Mouse (Mus musculus) MEL (cell line): ENCODE measurements at regions not wholly inside any gene's neighbourhood (a gene's known extent, or its start where the extent isn't known, plus 50 kb on each side); places are given as distances from the start of the nearest gene placed in this dataset.

ENCODE experiments used
- DNase-seq: peaks from one replicate; pipeline ENCODE4 v3.0.0; 2011; ENCODE audit warnings: low read depth, low spot score
- H3K27ac ChIP-seq: 2 replicates; pipeline ENCODE4 v1.5.1; 2012; ENCODE audit warnings: low read depth, mild to moderate bottlenecking, control low read depth, low read length, moderate library complexity; ENCODE audit not compliant: control insufficient read depth
- H3K27me3 ChIP-seq, 2 experiments: fragments of 150-350 bp in 1 of 2; sonication (generic) in 1 of 2; 2 replicates each; pipeline ENCODE4 v1.6.1; 2012; ENCODE audit warnings: low read length in 2 of 2, mild to moderate bottlenecking in 2 of 2, improper control_type of control experiment in 1 of 2, moderate library complexity in 1 of 2; ENCODE audit not compliant: insufficient read depth in 2 of 2, control insufficient read depth in 1 of 2
- H3K36me3 ChIP-seq, 2 experiments: 2 replicates each; pipeline ENCODE4 v1.6.1; 2012 to 2014; ENCODE audit warnings: low read length in 2 of 2, improper control_type of control experiment in 1 of 2, inconsistent platforms in 1 of 2, mild to moderate bottlenecking in 1 of 2; ENCODE audit not compliant: insufficient read depth in 2 of 2, control insufficient read depth in 1 of 2
- H3K4me1 ChIP-seq, 2 experiments: fragments of 150-350 bp in 1 of 2; sonication (generic) in 1 of 2; 2 replicates each; pipeline ENCODE4 v1.6.1; 2012; ENCODE audit warnings: low read length in 2 of 2, improper control_type of control experiment in 1 of 2, mild to moderate bottlenecking in 1 of 2; ENCODE audit not compliant: insufficient read depth in 2 of 2, control insufficient read depth in 1 of 2
- H3K4me3 ChIP-seq, 2 experiments: fragments of 150-350 bp in 1 of 2; sonication (generic) in 1 of 2; 2 replicates each; pipeline ENCODE4 v1.5.1; 2012; ENCODE audit warnings: low read depth in 2 of 2, low read length in 2 of 2, mild to moderate bottlenecking in 2 of 2, moderate library complexity in 2 of 2, control low read depth in 1 of 2, improper control_type of control experiment in 1 of 2; ENCODE audit not compliant: control insufficient read depth in 1 of 2, insufficient read depth in 1 of 2
- H3K79me2 ChIP-seq: 2 replicates; pipeline ENCODE4 v1.6.1; 2012; ENCODE audit warnings: mild to moderate bottlenecking, low read length, moderate library complexity; ENCODE audit not compliant: control insufficient read depth, poor library complexity, insufficient read depth
- H3K9ac ChIP-seq: 2 replicates; pipeline ENCODE4 v1.6.1; 2012; ENCODE audit warnings: low read depth, mild to moderate bottlenecking, control low read depth, low read length, moderate library complexity; ENCODE audit not compliant: control insufficient read depth, poor library complexity, severe bottlenecking
- H3K9me3 ChIP-seq: fragments of 150-350 bp; sonication (generic); replicated peaks from 2 replicates; pipeline ENCODE4 v1.6.1; 2012; ENCODE audit warnings: mild to moderate bottlenecking, low read length, improper control_type of control experiment, moderate library complexity; ENCODE audit not compliant: insufficient read depth
- BHLHE40 ChIP-seq: IDR thresholded peaks from 2 replicates; pipeline ENCODE4 v1.6.1; 2012; ENCODE audit warnings: low read depth, mild to moderate bottlenecking, inconsistent platforms, low read length, improper control_type of control experiment, borderline replicate concordance
- CHD1 ChIP-seq: IDR thresholded peaks from 2 replicates; pipeline ENCODE4 v1.6.1; 2012; ENCODE audit warnings: low read depth, mild to moderate bottlenecking, inconsistent platforms, low read length, improper control_type of control experiment
- CTCF ChIP-seq, 3 experiments: IDR thresholded peaks in 2 of 3; conservative IDR thresholded peaks in 1 of 3; 2 replicates each; pipeline ENCODE4 v1.5.1; 2011 to 2012; ENCODE audit warnings: low read length in 3 of 3, low read depth in 2 of 3, mild to moderate bottlenecking in 2 of 3, improper control_type of control experiment in 1 of 3, inconsistent platforms in 1 of 3, mixed read lengths in 1 of 3, moderate library complexity in 1 of 3; ENCODE audit not compliant: control insufficient read depth in 1 of 3, insufficient read depth in 1 of 3, poor library complexity in 1 of 3, severe bottlenecking in 1 of 3
- E2F4 ChIP-seq: IDR thresholded peaks from 2 replicates; pipeline ENCODE4 v1.6.1; 2011; ENCODE audit warnings: low read depth, low read length, improper control_type of control experiment, borderline replicate concordance
- GABPA ChIP-seq: IDR thresholded peaks from 2 replicates; pipeline ENCODE4 v1.6.1; 2012; ENCODE audit warnings: low read depth, mild to moderate bottlenecking, inconsistent platforms, low read length, improper control_type of control experiment, moderate library complexity
- HCFC1 ChIP-seq: IDR thresholded peaks from 2 replicates; pipeline ENCODE4 v1.6.1; 2012; ENCODE audit warnings: low read depth, mild to moderate bottlenecking, inconsistent platforms, low read length, improper control_type of control experiment, moderate library complexity
- JUND ChIP-seq: IDR thresholded peaks from 2 replicates; pipeline ENCODE4 v1.6.1; 2011; ENCODE audit warnings: low read depth, mild to moderate bottlenecking, improper control_type of control experiment, low read length
- MEF2A ChIP-seq: IDR thresholded peaks from 2 replicates; pipeline ENCODE4 v1.6.1; 2014; ENCODE audit warnings: low read depth, mild to moderate bottlenecking, inconsistent platforms, low read length, improper control_type of control experiment; ENCODE audit not compliant: poor library complexity, insufficient replicate concordance, severe bottlenecking; ENCODE audit errors: extremely low read depth
- POLR2A ChIP-seq, 2 experiments: IDR thresholded peaks; 2 replicates each; pipeline ENCODE4 v1.6.1; 2011 to 2012; ENCODE audit warnings: low read length in 2 of 2, mild to moderate bottlenecking in 2 of 2, control low read depth in 1 of 2, improper control_type of control experiment in 1 of 2, low read depth in 1 of 2, moderate library complexity in 1 of 2; ENCODE audit not compliant: control insufficient read depth in 1 of 2, insufficient read depth in 1 of 2, poor library complexity in 1 of 2
- RAD21 ChIP-seq: IDR thresholded peaks from 2 replicates; pipeline ENCODE4 v1.6.1; 2011; ENCODE audit warnings: mild to moderate bottlenecking, low read depth, low read length, improper control_type of control experiment
- RCOR1 ChIP-seq: IDR thresholded peaks from 2 replicates; pipeline ENCODE4 v1.6.1; 2012; ENCODE audit warnings: low read depth, mild to moderate bottlenecking, inconsistent platforms, low read length, improper control_type of control experiment
- TAL1 ChIP-seq: IDR thresholded peaks from 2 replicates; pipeline ENCODE4 v1.6.1; 2012; ENCODE audit warnings: mild to moderate bottlenecking, inconsistent platforms, low read length, moderate library complexity, mixed read lengths
- USF1 ChIP-seq: IDR thresholded peaks from 2 replicates; pipeline ENCODE4 v1.6.1; 2014; ENCODE audit warnings: low read depth, mild to moderate bottlenecking, inconsistent platforms, low read length, improper control_type of control experiment, moderate library complexity
- ZKSCAN1 ChIP-seq: IDR thresholded peaks from 2 replicates; pipeline ENCODE4 v1.6.1; 2012; ENCODE audit warnings: low read depth, mild to moderate bottlenecking, inconsistent platforms, low read length, improper control_type of control experiment, moderate library complexity

- H3K9ac ChIP-seq = no peak overlapping the region
- H3K27me3 ChIP-seq = no peaks in the 10 kb centered on the region; a peak in 1 of 4 replicates
- DNase-seq = no peak
- H3K27ac ChIP-seq = no peak overlapping the region
- no peaks in the 10 kb centered on the region for H3K4me1 ChIP-seq
- TF ChIP-seq HCFC1 = no peak
- H3K79me2 ChIP-seq = no peaks in the 10 kb centered on the region
- no peak overlapping the region for H3K4me3 ChIP-seq
- H3K9me3 ChIP-seq = no peaks in the 10 kb centered on the region
- H3K36me3 ChIP-seq = no peaks in the 10 kb centered on the region
Measured at GRCm38 (mm10) chr5:102306718-102307117, 174.5 kb upstream of the Arhgap24 start.

GRCm38 (mm10) chr5:102311570-102311969 lies 169.6 kb upstream of the Arhgap24 start:
- Histone ChIP-seq H3K4me3 (no peak overlapping the region), H3K27ac (no peak overlapping the region), H3K79me2 (no peaks in the 10 kb centered on the region), H3K4me1 (no peaks in the 10 kb centered on the region), H3K9ac (no peak overlapping the region), H3K36me3 (no peaks in the 10 kb centered on the region), H3K9me3 (no peaks in the 10 kb centered on the region), H3K27me3 (no peaks in the 10 kb centered on the region)
- no peak for DNase-seq
- no peak for TF ChIP-seq JUND
- TF ChIP-seq TAL1 = no peak
- no peak for TF ChIP-seq CTCF (IDR thresholded peaks at IDR 0.05 in 2 of 3, conservative IDR thresholded peaks at IDR 0.05 in 1 of 3; ENCODE audit: control insufficient read depth in 1 of 3, insufficient read depth in 1 of 3, low read depth in 2 of 3, low read length in 3 of 3, poor library complexity in 1 of 3, severe bottlenecking in 1 of 3)
- no peak for TF ChIP-seq CHD1
- TF ChIP-seq USF1 = no peak
- TF ChIP-seq POLR2A (IDR thresholded peaks at IDR 0.05; ENCODE audit: control insufficient read depth in 1 of 2, insufficient read depth in 1 of 2, low read depth in 1 of 2, low read length in 2 of 2, poor library complexity in 1 of 2) = no peak
- no peak for TF ChIP-seq MEF2A
- no peak for TF ChIP-seq RCOR1
- TF ChIP-seq GABPA = no peak
- TF ChIP-seq RAD21 = no peak

GRCm38 (mm10) chr5:102328197-102328784 lies 152.9 kb upstream of the Arhgap24 start:
- Histone ChIP-seq H3K9ac (no peak overlapping the region), H3K27me3 (no peaks in the 10 kb centered on the region), H3K4me1 (no peaks in the 10 kb centered on the region)
- TF ChIP-seq ZKSCAN1 (no peak), E2F4 (no peak), BHLHE40 (no peak), CHD1 (no peak)
- TF ChIP-seq, all 39 proteins: peak for 0
- Histone ChIP-seq H3K9me3 (no peaks in the 10 kb centered on the region), H3K36me3 (no peaks in the 10 kb centered on the region), H3K79me2 (no peaks in the 10 kb centered on the region), H3K4me3 (no peak overlapping the region), H3K27ac (no peak overlapping the region)
- DNase-seq = no peak
